Mouse (Mus musculus): ENCODE data around the gene Cav1. TPM values are rescaled to one million over a fixed set of nuclear protein-coding genes. Genes with fewer than 3 reads are reported as not detected.
A peak's percentile ranks its signal among the peaks of the same experiment; 100 is the strongest.

Cav1 gene
- total RNA-seq, 2 experiments from 2014 or later, result 26.2 to 27.5 TPM

- peak; percentile 18 to 40 for DNase-seq (ENCODE audit: low spot score in 2 of 2)
Measured at GRCm38 (mm10) chr6:17387991-17388710, 82.0 kb downstream of the Cav1 start.

More at GRCm38 (mm10) chr6:17387991-17388710, 82.0 kb downstream of the Cav1 start:
- intact Hi-C loops (cut with DNase I), result no loop called here

Other genes with a start within 250 kb of the Cav1 start
- gene Tes, start 241.2 kb upstream of the Cav1 start, total RNA-seq (2021), result 1 to 10 TPM; 4.3 to 4.4 TPM
- gene Cav2, start 25.1 kb upstream of the Cav1 start, total RNA-seq (2021), result 10 to 100 TPM; 26.8 to 27.9 TPM
- 10 to 100 TPM; 37.7 to 47.2 TPM for gene Met, start 157.5 kb downstream of the Cav1 start, total RNA-seq (2021)